Mouse (Mus musculus) cerebellum, adult 9-10 months (tissue): ENCODE results near the gene Ost4.

Experiments
- DNase-seq: peaks from one replicate; pipeline ENCODE4 v3.0.0; 2022

Ost4 gene

DNA sequence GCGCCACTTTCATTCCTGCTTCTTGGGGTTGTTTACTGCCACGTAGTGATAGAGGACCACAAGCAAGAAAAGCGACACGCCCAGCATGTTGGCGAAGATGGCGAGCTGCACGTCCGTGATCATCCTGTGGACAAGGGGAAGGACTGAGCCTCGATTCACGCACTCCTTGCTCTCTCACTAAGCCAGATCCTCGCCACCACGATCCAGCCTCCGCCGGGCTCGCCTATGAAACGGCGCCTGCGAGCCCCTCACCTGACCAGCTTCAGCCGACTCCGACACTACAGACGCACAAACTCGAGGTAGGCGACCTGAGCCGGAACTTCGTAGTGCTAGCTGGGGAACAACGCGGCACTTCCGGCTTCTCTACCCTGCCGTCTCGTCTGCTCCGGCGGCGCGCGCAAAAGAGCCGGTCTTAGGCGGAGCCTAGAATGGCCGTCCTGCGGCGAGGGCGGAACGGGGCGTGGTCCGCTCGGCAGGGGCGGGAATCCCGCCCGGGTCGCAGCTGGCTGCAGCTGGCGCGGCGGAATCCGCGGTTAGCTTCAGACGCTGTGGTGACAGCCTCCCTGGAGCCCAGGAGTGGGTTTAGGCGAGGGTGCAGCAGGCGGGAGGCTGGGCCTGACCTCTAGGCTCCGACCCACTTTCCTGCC, at the start of gene Ost4:
Gene Ost4, minus strand, starts transcription at position 376 of the 647 bp plus-strand sequence.
- DNase-seq = peak; percentile 91

GRCm38 (mm10) chr5:30955751-30956150, 48.2 kb upstream of the Ost4 start:
- peak; percentile 36 for DNase-seq

DNA sequence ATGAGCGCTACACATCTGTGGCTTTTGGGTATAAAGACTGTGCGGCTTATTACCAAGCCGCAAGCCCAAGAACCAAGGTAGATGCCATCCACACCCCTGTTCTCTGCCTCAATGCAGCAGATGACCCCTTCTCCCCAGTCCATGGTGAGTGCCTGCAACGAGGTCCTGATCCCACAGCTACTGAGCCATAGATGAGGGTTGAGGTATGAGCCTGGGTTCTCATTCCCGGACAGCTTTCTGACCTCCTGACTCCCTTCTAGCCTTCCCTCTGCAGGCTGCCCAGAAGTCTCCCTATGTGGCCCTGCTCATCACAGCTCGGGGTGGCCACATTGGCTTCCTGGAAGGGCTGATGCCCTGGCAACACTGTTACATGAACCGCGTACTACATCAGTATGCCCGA, 47.0 kb upstream of the Ost4 start:
- peak; percentile 14 for DNase-seq

DNA sequence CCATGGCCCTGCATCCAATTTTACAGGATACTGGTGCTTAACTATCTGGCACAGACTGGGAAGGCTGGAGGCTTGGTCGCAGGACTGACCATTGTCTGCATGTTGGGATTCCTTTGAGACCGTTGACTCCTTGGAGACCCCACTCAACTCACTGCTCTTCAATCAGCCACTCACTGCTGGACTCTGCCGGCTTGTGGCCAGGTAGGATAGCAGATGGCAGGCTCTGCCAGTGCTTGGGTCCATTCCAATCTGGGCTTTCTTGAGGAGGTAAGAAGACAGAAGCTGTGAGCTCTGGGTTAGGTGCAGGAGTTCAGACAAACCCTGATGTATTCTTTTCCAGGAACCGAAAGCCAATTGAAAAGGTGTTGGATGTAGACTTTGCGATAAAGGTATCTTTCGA, 46.5 kb upstream of the Ost4 start:
- DNase-seq = peak; percentile 76

DNA sequence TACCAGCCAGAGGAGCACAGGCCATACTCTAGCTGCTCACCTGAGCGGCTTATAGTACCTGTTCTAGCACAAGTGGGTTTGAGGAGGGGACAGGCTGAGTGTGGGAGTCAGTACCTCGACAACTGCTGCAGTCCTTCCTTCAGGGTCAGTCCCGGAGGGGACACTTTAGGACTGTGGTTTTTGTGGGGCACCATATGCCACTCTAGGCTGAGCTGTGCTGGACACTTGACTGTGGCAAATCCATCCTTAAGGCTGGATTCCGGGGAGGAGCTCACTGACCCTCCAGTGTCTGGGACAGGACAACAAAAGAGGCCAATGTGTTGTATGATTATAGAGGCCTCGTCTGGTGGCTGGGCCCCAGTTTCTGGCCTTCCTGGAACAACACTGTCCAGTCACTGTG, 45.0 kb upstream of the Ost4 start:
- DNase-seq = peak; percentile 19

DNA sequence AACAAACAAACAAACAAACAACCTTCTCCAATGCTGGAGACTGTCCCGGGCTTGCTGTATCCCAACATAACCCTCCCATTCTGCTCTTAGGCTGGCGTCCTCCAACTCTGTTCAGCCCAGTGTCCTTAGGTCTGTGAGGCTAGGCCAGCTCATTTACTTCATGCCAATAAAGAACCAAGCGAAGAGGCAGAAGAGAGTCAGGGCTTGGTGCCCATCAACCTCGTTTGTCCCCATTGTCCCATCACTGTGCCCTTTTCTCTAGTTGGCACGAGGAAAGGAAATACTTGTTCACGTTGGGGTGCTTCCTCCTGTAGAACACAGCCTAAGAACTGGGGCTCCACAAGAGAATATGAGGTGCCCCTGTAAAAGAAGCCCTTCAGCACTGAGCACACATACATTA, 44.1 kb upstream of the Ost4 start:
- no peak for DNase-seq

DNA sequence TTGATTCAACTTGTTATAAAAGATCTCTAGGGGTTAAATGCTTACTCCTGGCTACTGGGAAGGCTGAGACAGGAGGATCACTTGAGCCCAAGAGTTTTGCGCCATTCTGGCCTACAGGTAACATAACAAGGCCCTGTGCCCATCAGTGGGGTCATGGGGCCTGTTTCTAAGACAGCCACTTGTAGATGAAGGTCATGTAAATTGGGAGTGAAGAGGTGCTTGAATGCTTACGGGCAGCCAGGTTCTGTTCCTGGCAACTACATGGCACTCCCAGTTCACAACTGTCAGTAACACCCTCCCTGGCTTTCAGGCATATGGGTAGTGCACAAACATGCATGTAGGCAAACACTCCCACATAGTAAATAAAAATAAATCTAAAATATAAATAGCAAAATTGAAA, 43.3 kb upstream of the Ost4 start:
- DNase-seq = peak; percentile 40

GRCm38 (mm10) chr5:30950451-30950850, 42.9 kb upstream of the Ost4 start:
- DNase-seq = peak; percentile 64

- DNase-seq = peak; percentile 84
Observed at GRCm38 (mm10) chr5:30949654-30950326, 42.2 kb upstream of the Ost4 start.

- DNase-seq = no peak
Observed at GRCm38 (mm10) chr5:30948620-30949019, 41.0 kb upstream of the Ost4 start.

DNA sequence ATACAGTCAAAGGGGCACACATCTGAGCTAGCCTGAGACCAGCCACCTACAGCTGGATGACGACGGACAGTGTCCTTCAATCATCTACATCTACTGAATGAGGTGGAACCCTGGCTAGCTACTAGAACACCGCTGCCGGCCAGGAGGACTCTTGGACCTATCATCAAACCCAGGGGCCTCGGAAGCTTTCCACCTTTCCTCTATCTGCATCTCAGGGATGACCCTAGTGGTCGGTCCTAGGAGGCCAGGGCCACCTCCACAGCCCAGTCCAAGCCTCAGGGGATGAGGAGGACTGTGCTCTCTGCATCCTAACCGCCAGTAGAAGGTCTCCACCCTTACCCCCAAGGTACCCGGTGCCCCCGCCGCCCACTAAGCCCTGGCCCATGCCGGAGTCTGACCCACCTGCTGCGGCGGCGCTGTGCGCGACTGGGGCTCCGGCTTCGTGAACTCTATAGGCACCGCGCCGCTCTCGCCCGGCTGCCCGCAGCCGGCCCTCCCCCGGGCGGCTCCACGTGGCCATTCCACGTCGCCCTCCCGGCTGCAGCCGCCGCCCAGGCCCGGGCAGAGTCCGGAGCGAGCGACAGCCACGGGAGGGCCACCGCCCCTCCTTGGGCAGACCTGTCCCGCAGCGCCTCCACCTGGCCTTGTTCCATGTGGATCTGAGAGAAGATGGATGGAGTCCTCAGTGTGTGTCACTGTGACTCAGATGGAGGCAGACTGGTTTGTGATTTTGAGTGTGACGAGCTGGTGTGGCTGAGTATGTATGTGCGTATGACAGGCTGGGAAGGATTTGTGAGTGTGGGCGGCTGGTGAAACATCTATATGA, 37.6 kb upstream of the Ost4 start, which contains the start of gene Cgref1:
Gene Cgref1, minus strand, starts transcription at position 636 of the 826 bp plus-strand sequence.
- DNase-seq = peak; percentile 80

DNA sequence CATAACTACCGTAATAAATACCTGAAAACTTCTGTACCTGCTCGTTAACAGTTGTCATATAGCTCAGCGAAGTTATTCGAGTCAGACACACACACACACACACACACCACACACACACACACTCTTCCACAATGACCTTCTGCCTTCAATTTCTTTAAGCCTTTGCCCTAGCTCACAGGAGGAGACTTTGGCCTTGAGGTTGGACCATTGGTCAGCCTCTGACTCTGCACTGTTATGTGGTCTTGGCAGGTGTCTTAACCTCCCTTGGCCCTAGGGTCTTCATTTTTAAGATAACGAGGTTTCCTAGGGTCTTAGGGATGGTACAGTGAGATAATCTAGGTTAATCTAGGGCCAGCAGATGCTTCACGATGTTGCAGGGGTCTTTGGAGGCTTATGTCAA, 36.8 kb upstream of the Ost4 start:
- DNase-seq = peak; percentile 12

DNA sequence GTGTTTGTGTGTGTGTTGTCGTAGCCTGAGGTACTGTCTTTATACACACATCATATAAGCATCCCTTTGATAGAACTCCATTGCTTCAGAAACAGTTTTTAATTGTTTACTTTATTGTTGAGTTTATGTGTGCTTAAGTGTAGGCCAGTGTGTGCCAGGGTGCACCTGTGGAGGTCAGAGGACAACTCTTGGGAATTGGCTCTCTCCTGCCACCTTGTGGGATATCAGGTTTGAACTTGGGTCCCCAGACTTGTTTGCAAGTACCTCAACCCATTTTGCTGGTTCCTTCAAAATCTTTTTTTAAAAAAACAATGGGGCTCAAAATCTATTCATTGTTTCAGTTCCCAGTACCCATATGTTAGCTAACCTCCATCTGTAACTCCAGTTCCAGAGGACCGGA, 35.4 kb upstream of the Ost4 start:
- no peak for DNase-seq

- DNase-seq = no peak
Observed at GRCm38 (mm10) chr5:30934725-30935461, 27.3 kb upstream of the Ost4 start.

- DNase-seq = no peak
Observed at GRCm38 (mm10) chr5:30933705-30934104, 26.1 kb upstream of the Ost4 start.

DNA sequence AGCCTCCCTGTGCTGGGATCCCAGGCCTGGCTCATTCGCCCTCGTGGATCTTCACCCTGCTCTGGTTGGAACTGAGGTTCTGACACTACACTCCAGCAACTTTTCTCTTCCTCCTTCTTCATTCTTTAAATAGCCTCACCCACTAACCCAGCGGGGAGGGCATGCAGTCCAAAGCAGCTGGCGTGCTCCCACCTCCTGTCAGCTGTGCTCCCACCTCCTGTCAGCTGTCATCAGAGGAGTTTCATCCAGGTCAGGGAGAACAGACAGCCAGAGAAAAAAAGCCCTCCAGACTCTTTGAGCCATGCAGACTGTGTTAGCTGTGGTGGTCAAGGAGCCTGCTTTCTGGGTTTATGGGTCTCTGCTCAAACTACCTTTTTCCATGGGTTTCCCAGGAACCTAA, 23.8 kb upstream of the Ost4 start:
- no peak for DNase-seq

- peak; percentile 41 for DNase-seq
Observed at GRCm38 (mm10) chr5:30930846-30931245, 23.3 kb upstream of the Ost4 start.

DNA sequence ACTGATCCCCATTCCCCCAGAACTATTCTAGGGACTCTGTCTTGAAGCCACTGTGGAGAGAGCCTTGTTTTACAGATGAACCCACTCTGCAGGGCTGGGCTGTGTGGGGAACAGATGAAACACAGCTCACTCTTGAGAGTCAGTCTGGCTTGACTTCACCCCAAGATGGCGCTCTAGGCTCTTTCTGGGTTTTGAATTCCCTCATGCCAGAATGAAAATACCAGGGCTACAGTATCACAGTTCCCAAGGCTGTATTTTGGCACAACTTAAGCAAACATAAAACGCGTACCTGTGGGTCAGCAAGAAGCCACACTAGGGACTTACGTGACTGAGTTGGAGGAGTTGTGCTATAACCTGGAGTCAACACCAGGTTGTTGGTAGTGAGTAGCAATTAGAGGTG, 22.5 kb upstream of the Ost4 start:
- peak; percentile 88 for DNase-seq

- peak; percentile 61 for DNase-seq
Observed at GRCm38 (mm10) chr5:30927945-30928529, 20.4 kb upstream of the Ost4 start.

- DNase-seq = peak; percentile 22
Observed at GRCm38 (mm10) chr5:30926073-30926472, 18.5 kb upstream of the Ost4 start.

GRCm38 (mm10) chr5:30925217-30925616, 17.6 kb upstream of the Ost4 start:
- peak; percentile 17 for DNase-seq

DNA sequence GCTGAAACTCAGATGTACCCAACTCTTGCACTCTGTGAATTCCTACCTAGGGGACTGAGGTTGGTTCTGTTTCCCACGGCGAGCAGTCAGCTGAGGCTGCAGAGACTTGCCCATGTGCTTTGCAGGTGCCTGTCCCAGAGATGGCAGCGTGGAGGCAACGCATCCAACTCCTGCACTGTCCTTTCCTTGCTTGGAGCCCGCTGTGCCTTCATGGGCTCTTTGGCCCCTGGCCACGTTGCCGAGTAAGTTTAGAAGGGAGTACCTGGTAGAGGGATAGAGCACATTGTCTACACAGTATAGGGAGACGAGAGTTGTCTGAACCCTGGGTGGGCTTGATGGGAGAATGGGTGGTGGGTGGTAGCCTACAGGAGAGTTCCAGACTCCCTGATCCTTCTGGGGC, 17.0 kb upstream of the Ost4 start:
- peak; percentile 16 for DNase-seq

- no peak for DNase-seq
Observed at GRCm38 (mm10) chr5:30923119-30923518, 15.5 kb upstream of the Ost4 start.
